In the genomic region with DNA sequence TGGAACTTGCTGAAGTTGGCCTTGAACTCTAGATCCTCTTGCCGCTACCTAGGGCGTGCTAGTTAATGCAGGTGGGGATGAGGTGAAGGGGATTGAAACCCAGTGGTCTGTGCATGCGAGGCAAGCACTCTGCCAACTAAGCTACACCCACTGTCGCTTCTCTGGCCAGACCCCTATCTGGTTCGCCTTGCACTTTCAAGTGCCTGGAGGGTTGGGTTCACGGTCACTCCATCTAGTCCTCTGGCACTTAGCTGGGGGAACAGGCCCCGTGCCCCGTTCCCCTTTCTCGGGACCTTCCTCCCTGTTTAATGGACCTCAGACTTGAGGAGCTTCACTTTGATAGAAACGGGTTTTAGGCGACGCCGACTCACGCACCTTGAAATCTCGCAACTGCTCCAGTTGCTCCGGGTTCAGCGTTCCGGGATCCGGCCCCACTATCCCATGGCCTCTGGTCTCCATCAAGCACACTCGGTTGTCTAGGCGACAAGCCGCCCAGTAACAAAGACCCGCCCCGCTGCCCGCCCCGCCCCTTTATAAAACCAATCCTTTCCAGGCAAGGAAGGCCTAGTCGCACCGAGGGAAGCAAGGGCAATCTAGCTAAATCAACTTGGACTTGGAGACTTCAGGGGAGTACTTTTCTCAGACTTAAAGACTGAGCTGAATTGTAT, we compare ENCODE assay signal across 9 mouse cellular contexts. TPM values are rescaled to one million over a fixed set of nuclear protein-coding genes. Genes with fewer than 3 reads are reported as not detected.
A peak's percentile ranks its signal among the peaks of the same experiment; 100 is the strongest.
DNase-seq lines count a peak whose midpoint lies in the region; ATAC-seq and TF ChIP-seq lines count a peak whose summit lies in the region.
"Had no signal": no experiment of that assay in that cellular context is flagged by ENCODE, and none has a peak within 500 bp of the region (broad histone marks: within the 10 kb centered on the region; RNA-seq: fewer than 3 reads in every experiment).

No protein-coding gene starts in this region.

- 12% methylated on average over 28 of the region's 28 CpGs for WGBS in intestine, postnatal 0 days
- WGBS in lung, embryonic 14.5 days: 10% methylated on average over 28 of the region's 28 CpGs

- H3K9ac ChIP-seq in intestine, postnatal 0 days (ENCODE audit: low read depth, low read length): no peak overlapping the region
- H3K9ac ChIP-seq in lung, embryonic 14.5 days: no peak overlapping the region

- peak overlapping the region; percentile 37 for H3K4me2 ChIP-seq in intestine, postnatal 0 days (replicated peaks; ENCODE audit: low read depth)
- peak overlapping the region; percentile 56 for H3K4me2 ChIP-seq in lung, embryonic 14.5 days

- H3K27me3 ChIP-seq in E14TG2a.4 (ENCODE audit: insufficient read depth, low read length): peaks cover 18% of the 10 kb centered on the region
- H3K27me3 ChIP-seq in intestine, postnatal 0 days (replicated peaks; ENCODE audit: control insufficient read depth, insufficient read depth, low read length): no peaks in the 10 kb centered on the region
- no peaks in the 10 kb centered on the region for H3K27me3 ChIP-seq in lung, embryonic 14.5 days (ENCODE audit: insufficient read depth, low read length)

- H3K9me3 ChIP-seq in E14TG2a.4 (ENCODE audit: low read length): no peaks in the 10 kb centered on the region
- no peaks in the 10 kb centered on the region for H3K9me3 ChIP-seq in intestine, postnatal 0 days (ENCODE audit: control insufficient read depth)
- no peaks in the 10 kb centered on the region for H3K9me3 ChIP-seq in lung, embryonic 14.5 days (ENCODE audit: low read depth, low read length)
- H3K9me3 ChIP-seq: megakaryocyte, embryonic 14.5 days had no signal

- no peaks in the 10 kb centered on the region for H3K36me3 ChIP-seq in E14TG2a.4 (ENCODE audit: insufficient read depth, low read length)
- H3K36me3 ChIP-seq in intestine, postnatal 0 days (ENCODE audit: control insufficient read depth, insufficient read depth): no peaks in the 10 kb centered on the region
- H3K36me3 ChIP-seq in lung, embryonic 14.5 days (ENCODE audit: insufficient read depth): no peaks in the 10 kb centered on the region

- peak overlapping the region; percentile 59 for H3K4me3 ChIP-seq in E14TG2a.4 (replicated peaks; ENCODE audit: low read length)
- H3K4me3 ChIP-seq in intestine, postnatal 0 days (ENCODE audit: low read depth, low read length): no peak overlapping the region
- peak overlapping the region; percentile 5; the same call in 1 of the 2 replicates for H3K4me3 ChIP-seq in lung, embryonic 14.5 days (ENCODE audit: low read depth, low read length)
- H3K4me3 ChIP-seq: megakaryocyte, embryonic 14.5 days had no signal

- H3K27ac ChIP-seq in intestine, postnatal 0 days (ENCODE audit: low read depth, low read length): peak overlapping the region; percentile 7; the same call in 1 of the 2 replicates
- peak overlapping the region; percentile 42; the same call in 1 of the 2 replicates for H3K27ac ChIP-seq in lung, embryonic 14.5 days (ENCODE audit: low read depth)

- no peak for TF ChIP-seq CTCF in E14TG2a.4 (conservative IDR thresholded peaks at IDR 0.05; ENCODE audit: low read length)
- no peak for TF ChIP-seq CTCF in intestine, postnatal 0 days (IDR thresholded peaks at IDR 0.05; ENCODE audit: low read depth)
- no peak for TF ChIP-seq CTCF in lung, embryonic 14.5 days (IDR thresholded peaks at IDR 0.05; ENCODE audit: low read depth)

- peak; percentile 67 for ATAC-seq in intestine, postnatal 0 days
- peak; percentile 89 for ATAC-seq in lung, embryonic 14.5 days (ENCODE audit: insufficient read depth)
- ATAC-seq in activated CD4-positive, CD25-positive, alpha-beta regulatory T cell, adult 4 months: no peak

- peak; percentile 31 for DNase-seq in adrenal gland, postnatal 25 days
- peak; percentile 40 for DNase-seq in gastrocnemius, postnatal 25 days
- DNase-seq in lung, embryonic 14.5 days: peak; percentile 81
- DNase-seq in skeletal muscle tissue, adult 2 months (ENCODE audit: low read depth, low spot score): peak; percentile 61
- DNase-seq in adipocyte (ENCODE audit: low spot score): no peak

- peaks cover 33% of the 10 kb centered on the region for H3K4me1 ChIP-seq in E14TG2a.4 (replicated peaks; ENCODE audit: low read depth, low read length)
- H3K4me1 ChIP-seq in intestine, postnatal 0 days (replicated peaks; ENCODE audit: control insufficient read depth, insufficient read depth, low read length): no peaks in the 10 kb centered on the region
- peaks cover 3% of the 10 kb centered on the region; the same call in 1 of the 2 replicates for H3K4me1 ChIP-seq in lung, embryonic 14.5 days (ENCODE audit: insufficient read depth)
- H3K4me1 ChIP-seq: megakaryocyte, embryonic 14.5 days had no signal

RNA-seq across cellular contexts. Expression of gene Celf3, which starts 5.5 kb away (rescaled TPM):
- 17.7 and 28.0 TPM in 2 replicates for total RNA-seq in adrenal gland, postnatal 25 days (2021)
- total RNA-seq in gastrocnemius, postnatal 25 days (2021): not detected
- 12.2 and 12.8 TPM in 2 replicates for polyA plus RNA-seq in intestine, postnatal 0 days (2015; fragmentation: Nextera tagmentation; extraction: Ambion mirVana)
- 0.99 and 2.0 TPM in 2 replicates for polyA plus RNA-seq in lung, embryonic 14.5 days (2014; fragmentation: Nextera tagmentation; extraction: Ambion mirVana)
- polyA plus RNA-seq in activated CD4-positive, CD25-positive, alpha-beta regulatory T cell, adult 4 months (2017; shearing (Covaris generic)): under 1 TPM; 0.52 to 0.57 TPM

RNA-seq across cellular contexts. Expression of gene Riiad1, which starts 7.6 kb away (rescaled TPM):
- total RNA-seq in adrenal gland, postnatal 25 days (2021): 2.2 and 4.0 TPM in 2 replicates
- total RNA-seq in gastrocnemius, postnatal 25 days (2021): 1 to 10 TPM; 4.6 to 4.9 TPM
- 3.5 and 3.9 TPM in 2 replicates for polyA plus RNA-seq in intestine, postnatal 0 days (2015; fragmentation: Nextera tagmentation; extraction: Ambion mirVana)
- 2.0 and 2.5 TPM in 2 replicates for polyA plus RNA-seq in lung, embryonic 14.5 days (2014; fragmentation: Nextera tagmentation; extraction: Ambion mirVana)
- 1 to 10 TPM in 1 of 2 experiments, not detected in 1; 1.3 TPM for polyA plus RNA-seq in activated CD4-positive, CD25-positive, alpha-beta regulatory T cell, adult 4 months (2017; shearing (Covaris generic))

RNA-seq across cellular contexts. Expression of gene Oaz3, which starts 28.9 kb away (rescaled TPM):
- not detected in 2 replicates for total RNA-seq in adrenal gland, postnatal 25 days (2021)
- not detected for total RNA-seq in gastrocnemius, postnatal 25 days (2021)
- polyA plus RNA-seq in intestine, postnatal 0 days (2015; fragmentation: Nextera tagmentation; extraction: Ambion mirVana): 0.35 and 0.56 TPM in 2 replicates
- polyA plus RNA-seq in lung, embryonic 14.5 days (2014; fragmentation: Nextera tagmentation; extraction: Ambion mirVana): 0.29 TPM in 1 of 2 replicates, not detected in the other
- polyA plus RNA-seq in activated CD4-positive, CD25-positive, alpha-beta regulatory T cell, adult 4 months (2017; shearing (Covaris generic)): under 1 TPM in 1 of 2 experiments, not detected in 1; 0.74 TPM

RNA-seq across cellular contexts. Expression of gene Mrpl9, which starts 29.5 kb away (rescaled TPM):
- 69.6 and 71.6 TPM in 2 replicates for total RNA-seq in adrenal gland, postnatal 25 days (2021)
- 10 to 100 TPM; 35.6 to 39.1 TPM for total RNA-seq in gastrocnemius, postnatal 25 days (2021)
- polyA plus RNA-seq in intestine, postnatal 0 days (2015; fragmentation: Nextera tagmentation; extraction: Ambion mirVana): 33.5 and 35.2 TPM in 2 replicates
- 64.6 and 66.0 TPM in 2 replicates for polyA plus RNA-seq in lung, embryonic 14.5 days (2014; fragmentation: Nextera tagmentation; extraction: Ambion mirVana)
- polyA plus RNA-seq in activated CD4-positive, CD25-positive, alpha-beta regulatory T cell, adult 4 months (2017; shearing (Covaris generic)): 10 to 100 TPM; 52.3 to 63.6 TPM

RNA-seq across cellular contexts. Expression of gene Tdrkh, which starts 59.5 kb away (rescaled TPM):
- 8.2 and 10.6 TPM in 2 replicates for total RNA-seq in adrenal gland, postnatal 25 days (2021)
- 1 to 10 TPM; 1.5 to 2.0 TPM for total RNA-seq in gastrocnemius, postnatal 25 days (2021)
- polyA plus RNA-seq in intestine, postnatal 0 days (2015; fragmentation: Nextera tagmentation; extraction: Ambion mirVana): 5.6 and 6.2 TPM in 2 replicates
- 8.8 and 10.0 TPM in 2 replicates for polyA plus RNA-seq in lung, embryonic 14.5 days (2014; fragmentation: Nextera tagmentation; extraction: Ambion mirVana)
- 1 to 10 TPM; 4.9 to 6.1 TPM for polyA plus RNA-seq in activated CD4-positive, CD25-positive, alpha-beta regulatory T cell, adult 4 months (2017; shearing (Covaris generic))
